Mouse (Mus musculus) heart, adult 8-10 months (tissue): Measurements from ENCODE around the gene Olfr594. TPM values are rescaled to one million over a fixed set of nuclear protein-coding genes. Genes with fewer than 3 reads are reported as not detected.
"Not testable (repeated sequence)": the region's sequence is repeated elsewhere in the genome, so short reads cannot be mapped to it uniquely, and the experiment has no call there.

ENCODE experiments used
- DNase-seq: peaks from one replicate; pipeline ENCODE4 v3.0.0; 2022; ENCODE audit warnings: low spot score
- microRNA-seq: library from miRNA; unstranded; fragments of <30 nt; microRNA quantifications from one replicate; pipeline ENCODE4 v1.2.0, GENCODE M21; 2022
- total RNA-seq, 4 experiments: library from RNA; stranded (reverse); gene quantifications; 2 replicates each; pipeline ENCODE4 v1.2.4; 2022

Olfr594 gene
- not detected for total RNA-seq

DNA sequence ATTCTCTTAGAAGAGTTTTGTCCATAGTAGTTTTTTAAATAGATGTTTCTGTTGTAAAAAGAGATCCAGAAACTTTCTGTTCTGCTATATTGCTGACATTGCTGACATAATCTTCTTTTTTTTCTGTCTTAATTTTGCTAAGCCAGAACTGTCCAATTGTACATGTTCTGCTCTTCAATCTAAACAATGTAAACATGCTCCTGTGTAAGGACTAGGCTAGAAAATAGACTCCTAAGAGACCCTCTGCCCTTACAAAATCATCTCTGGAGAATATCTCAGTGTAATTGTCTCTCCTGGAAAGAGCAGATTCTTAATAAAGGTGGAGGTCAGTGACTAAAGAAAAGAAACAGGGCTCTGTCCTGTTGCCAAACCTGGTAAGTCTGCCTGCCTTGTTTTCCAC lies at the start of gene Olfr594:
Gene Olfr594, plus strand, starts transcription at position 301 of the 400 bp plus-strand sequence.
- DNase-seq: no peak

DNA sequence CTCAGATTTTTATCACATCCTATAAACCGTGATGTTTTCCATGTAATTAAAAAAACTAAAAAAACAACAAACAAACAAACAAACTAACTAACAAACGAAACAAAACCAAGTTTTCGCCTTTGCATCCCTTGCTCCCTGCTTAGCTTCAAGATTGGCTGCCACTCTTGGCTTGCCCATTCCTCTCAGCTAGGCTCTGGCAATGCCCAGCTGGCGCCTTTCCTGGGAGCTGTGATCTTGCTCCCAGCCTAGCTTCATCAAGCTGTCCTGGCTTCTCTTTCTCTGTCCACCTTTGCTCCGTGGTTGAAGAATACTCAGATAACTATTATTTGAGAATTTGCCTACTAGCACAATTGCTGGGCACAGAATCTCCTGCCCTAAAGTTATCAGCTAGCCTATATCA lies 47.1 kb upstream of the Olfr594 start:
- no peak for DNase-seq

DNA sequence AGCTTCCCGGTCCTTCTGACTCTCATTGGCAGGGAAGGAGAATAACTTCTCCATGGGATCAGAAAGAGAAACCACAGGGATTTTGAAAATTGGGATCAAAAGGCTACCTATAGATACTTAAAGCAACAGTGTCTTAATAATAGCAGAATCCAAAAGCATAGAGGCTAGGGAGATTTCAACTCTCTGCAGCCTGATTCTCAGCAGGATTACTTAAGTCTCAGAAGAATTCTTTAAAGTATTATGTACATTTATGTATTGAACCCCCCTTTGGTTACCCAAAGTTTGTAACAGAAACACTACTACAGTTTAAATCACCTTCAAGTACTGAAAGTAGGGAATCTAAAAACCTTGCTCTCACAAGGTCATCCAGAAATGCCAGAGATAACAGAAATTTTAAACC lies 38.6 kb upstream of the Olfr594 start, which contains the start of gene Olfr591:
Gene Olfr591, minus strand, starts transcription at position 101 of the 400 bp plus-strand sequence.
- no peak for DNase-seq

DNA sequence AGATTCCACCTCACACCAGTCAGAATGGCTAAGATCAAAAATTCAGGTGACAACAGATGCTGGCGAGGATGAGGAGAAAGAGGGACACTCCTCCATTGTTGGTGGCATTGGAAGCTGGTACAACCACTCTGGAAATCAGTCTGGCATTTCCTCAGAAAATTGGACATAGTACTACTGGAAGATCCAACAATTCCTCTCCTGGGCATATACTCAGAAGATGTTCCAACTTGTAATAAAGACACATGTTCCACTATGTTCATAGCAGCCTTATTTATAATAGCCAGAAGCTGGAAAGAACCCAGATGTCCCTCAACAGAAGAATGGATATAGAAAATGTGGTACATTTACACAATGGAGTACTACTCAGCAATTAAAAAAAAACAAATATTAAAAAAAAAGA lies 32.3 kb upstream of the Olfr594 start, which contains the start of gene Olfr592:
Gene Olfr592, plus strand, starts transcription at position 301 of the 400 bp plus-strand sequence.
- DNase-seq: not testable (repeated sequence)

DNA sequence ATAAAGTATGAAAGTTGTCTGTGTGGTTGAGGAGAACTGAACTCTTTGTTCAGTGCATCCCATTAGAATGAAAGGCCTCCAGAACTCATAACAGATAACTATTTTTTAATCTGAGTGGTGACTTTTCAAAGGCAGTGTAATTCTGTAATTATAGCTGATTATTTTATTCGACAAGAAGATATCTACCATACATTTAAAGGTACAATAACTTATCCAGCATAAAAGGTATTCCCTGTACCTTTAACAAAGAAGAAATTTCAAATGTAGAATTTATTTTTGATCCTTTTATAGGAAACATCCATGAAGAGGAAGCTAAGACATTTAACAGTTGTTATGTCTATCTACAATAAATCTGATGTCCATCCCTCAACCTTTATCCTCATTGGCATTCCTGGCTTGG lies 5.2 kb upstream of the Olfr594 start, which contains the start of gene Olfr593:
Gene Olfr593, plus strand, starts transcription at position 301 of the 400 bp plus-strand sequence.
- no peak for DNase-seq

DNA sequence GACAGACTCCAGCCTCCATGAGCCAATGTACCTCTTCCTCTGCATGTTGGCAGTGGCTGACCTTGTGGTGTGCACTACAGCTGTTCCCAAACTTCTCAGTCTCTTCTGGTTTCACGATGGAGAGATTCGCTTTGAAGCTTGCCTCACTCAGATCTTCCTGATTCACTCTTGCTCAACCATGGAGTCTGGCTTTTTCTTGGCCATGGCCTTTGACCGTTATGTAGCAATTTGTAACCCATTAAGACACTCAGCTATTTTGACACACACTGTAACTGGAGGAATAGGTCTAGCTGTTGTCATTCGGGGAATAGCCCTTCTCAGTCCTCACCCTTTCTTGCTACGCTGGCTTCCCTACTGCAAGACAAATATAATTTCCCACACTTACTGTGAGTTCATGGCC lies 4.7 kb upstream of the Olfr594 start:
- DNase-seq: not testable (repeated sequence)

DNA sequence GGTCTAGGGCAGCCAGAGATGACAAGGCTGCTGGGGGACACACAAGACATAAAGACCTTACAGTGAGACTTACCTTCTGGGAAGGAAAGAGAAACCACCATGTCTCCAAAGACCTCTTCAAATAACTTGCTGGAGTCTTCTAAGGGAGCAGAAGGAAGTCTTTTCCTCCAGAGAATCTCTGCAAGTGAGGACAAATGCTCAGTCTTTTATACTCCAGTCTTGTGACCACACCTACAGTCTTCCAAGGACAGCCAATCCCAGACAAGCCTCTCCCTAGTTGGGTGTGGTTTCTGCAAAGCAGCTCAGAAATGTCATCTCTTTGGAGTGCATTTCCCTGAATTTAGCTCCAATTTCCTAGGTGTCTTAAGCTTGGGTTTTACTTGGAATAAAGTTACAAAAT lies 35.6 kb downstream of the Olfr594 start, which contains the start of gene Usp17ld:
Gene Usp17ld, minus strand, starts transcription at position 101 of the 400 bp plus-strand sequence.
- not testable (repeated sequence) for DNase-seq

Small RNAs within 50 kb of the gene (microRNA-seq; reads per million reads assigned to microRNA genes)
- gene Gm23550 (not detected), gene Gm25171 (not detected)

Other genes with a start within 250 kb of the Olfr594 start
- not detected for gene Olfr577, start 241.1 kb upstream of the Olfr594 start, total RNA-seq
- not detected for gene Olfr578, start 227.7 kb upstream of the Olfr594 start, total RNA-seq
- gene Olfr582, start 179.0 kb upstream of the Olfr594 start, total RNA-seq: not detected
- gene Olfr583, start 165.7 kb upstream of the Olfr594 start, total RNA-seq: not detected
- gene Olfr584, start 135.1 kb upstream of the Olfr594 start, total RNA-seq: not detected
- not detected for gene Olfr585, start 119.3 kb upstream of the Olfr594 start, total RNA-seq
- not detected for gene Olfr586, start 91.4 kb upstream of the Olfr594 start, total RNA-seq
- gene Olfr588-ps1, start 76.1 kb upstream of the Olfr594 start, total RNA-seq: not detected
- gene Olfr589, start 60.6 kb upstream of the Olfr594 start, total RNA-seq: not detected
- gene Olfr591, start 38.7 kb upstream of the Olfr594 start, total RNA-seq: not detected
- not detected for gene Olfr592, start 32.2 kb upstream of the Olfr594 start, total RNA-seq
- gene Olfr593, start 5.1 kb upstream of the Olfr594 start, total RNA-seq: not detected
- not detected for gene Usp17ld, start 35.5 kb downstream of the Olfr594 start, total RNA-seq
- not detected for gene Olfr596, start 88.7 kb downstream of the Olfr594 start, total RNA-seq
- gene Olfr597, start 99.3 kb downstream of the Olfr594 start, total RNA-seq: not detected
- gene Olfr598, start 106.6 kb downstream of the Olfr594 start, total RNA-seq: not detected
- not detected for gene Olfr599, start 118.9 kb downstream of the Olfr594 start, total RNA-seq
- not detected for gene Olfr600, start 132.7 kb downstream of the Olfr594 start, total RNA-seq
- gene Olfr601, start 145.7 kb downstream of the Olfr594 start, total RNA-seq: not detected
- not detected for gene Olfr603, start 169.2 kb downstream of the Olfr594 start, total RNA-seq
- gene Usp17lc, start 198.1 kb downstream of the Olfr594 start, total RNA-seq: not detected
- not detected for gene Olfr605, start 228.4 kb downstream of the Olfr594 start, total RNA-seq
- gene Olfr606, start 232.1 kb downstream of the Olfr594 start, total RNA-seq: not detected
- not detected for gene Olfr607, start 247.2 kb downstream of the Olfr594 start, total RNA-seq